Mouse (Mus musculus): ENCODE results near the gene Sh3bp4.

Gene Sh3bp4

DNA sequence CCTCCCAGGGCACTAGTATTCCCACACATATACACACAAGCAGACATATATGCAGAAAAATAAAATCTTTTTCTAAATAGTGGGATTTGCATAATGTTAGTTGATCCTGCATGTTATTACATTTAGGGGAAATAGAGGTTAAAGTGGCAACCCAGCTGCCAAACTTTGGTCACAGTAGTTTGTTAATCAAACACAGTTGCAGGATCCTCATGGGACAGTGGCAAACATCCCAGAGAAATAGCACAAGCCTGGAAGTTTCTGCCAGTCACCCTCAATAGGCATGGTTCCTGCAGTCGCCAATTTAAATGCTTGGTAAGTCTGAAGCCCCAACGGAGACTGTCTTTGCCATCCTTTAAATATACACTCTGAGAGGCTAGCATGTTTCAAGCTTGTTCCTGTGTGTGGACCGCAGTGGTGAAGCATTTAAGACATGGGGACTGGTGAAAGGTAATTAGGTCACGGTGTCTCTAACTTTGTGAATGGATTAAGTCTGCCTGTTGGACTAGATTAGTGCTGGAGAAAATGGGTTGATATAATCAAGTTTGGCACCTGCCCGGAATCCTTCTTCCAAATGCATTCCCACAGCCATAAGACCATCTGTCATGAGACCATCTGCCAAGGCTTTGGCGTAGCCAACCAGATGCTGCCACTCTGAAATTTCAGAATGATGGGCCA lies 114.0 kb downstream of the Sh3bp4 start:
- no peak for DNase-seq (ENCODE audit: low spot score in 2 of 2)

DNA sequence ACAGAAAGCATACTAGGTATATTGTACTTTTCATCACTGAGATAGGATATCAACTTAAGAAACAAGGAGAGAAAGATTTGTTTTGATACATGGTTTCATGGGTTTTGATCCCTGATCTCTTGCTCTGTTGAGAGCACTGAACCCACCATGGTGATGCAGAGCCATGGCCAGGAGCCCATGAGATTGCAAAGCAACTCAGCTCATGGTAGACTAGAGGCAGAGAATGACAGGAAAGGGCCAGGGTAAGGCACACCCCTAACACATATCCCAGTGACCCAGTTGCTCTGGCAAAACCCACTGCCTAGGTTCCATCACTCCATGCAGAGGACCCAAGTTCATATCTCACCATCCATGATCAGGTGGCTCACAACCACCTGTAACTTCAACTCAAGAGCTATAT lies 114.6 kb downstream of the Sh3bp4 start:
- DNase-seq (ENCODE audit: low spot score in 2 of 2), result no peak

DNA sequence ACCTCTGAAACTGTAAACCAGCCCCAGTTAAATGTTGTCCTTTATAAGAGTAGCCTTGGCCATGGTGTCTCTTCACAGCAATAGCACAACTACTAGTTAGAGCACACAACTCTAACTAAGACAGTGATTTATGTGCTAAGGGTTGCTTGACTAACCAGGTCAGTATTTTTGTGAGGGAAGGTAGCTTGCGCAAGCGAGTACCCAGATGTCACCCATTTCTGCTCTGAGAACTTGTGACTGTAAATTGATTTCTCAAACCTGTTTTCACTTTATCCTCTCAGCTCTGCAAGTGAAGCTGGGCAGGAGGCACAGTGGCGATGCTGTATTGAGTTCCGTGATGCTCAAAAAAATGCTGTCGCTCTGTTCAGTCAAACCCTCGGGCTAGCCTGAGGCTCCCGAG lies 117.2 kb downstream of the Sh3bp4 start:
- no peak for DNase-seq (ENCODE audit: low spot score in 2 of 2)

DNA sequence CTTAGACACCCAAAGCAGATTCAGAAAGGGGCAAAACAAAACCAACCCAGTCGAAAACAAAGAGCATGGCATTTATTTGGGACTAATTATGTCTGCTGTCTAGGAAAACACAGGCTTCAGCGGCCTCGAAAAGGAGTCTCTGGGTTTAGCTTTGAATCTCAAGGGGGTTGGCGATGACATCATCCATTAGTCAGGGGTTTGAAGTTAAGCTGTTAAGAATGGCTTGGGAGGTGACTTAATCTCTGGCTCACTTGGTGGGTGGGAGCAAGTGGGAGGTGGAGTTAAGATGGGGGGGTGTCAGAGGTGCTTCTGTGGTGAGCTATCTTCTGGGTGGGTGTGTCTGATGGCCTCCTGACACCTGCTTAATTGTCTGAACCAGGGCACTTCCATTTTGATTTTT lies 117.9 kb downstream of the Sh3bp4 start:
- no peak for DNase-seq (ENCODE audit: low spot score in 2 of 2)

DNA sequence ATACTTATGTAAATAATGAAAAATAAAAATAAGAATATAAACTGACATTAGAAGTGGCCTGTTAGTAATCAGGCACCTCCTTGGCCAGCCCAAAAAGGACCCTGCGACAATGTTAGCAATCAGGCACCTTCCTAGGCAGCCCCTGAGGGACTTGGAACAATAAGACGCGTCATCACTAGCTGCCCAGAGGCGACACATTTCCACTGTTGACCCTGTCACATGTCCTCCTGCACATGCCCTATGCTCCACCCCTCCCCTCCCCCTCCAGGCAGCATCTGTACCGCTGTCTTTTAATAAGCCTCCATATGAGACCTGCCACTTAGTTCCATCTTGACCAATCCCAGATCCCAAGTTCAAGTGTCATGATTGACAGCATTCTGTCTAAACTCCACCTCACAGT lies 119.0 kb downstream of the Sh3bp4 start:
- DNase-seq (ENCODE audit: low spot score in 2 of 2), result no peak

DNA sequence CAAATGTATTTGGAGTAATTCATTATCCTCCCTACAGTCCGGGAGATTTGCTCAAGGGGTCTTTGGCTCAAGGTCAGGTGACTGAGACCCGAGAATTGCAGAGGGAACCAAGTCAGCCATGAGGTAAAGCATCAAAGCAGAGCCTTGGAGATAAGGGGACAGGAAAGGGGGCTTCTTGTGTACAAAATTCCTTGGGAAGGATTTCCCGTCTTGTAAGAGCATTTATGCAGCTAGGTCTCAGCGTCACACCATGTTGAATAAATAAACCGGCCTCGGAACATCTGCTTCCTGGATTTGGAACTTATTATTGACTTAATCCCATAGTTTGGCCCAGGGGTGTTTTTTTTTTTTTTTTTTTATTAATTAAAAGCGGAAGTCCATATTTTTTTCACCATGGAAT lies 120.4 kb downstream of the Sh3bp4 start:
- DNase-seq (ENCODE audit: low spot score in 2 of 2), result no peak

DNA sequence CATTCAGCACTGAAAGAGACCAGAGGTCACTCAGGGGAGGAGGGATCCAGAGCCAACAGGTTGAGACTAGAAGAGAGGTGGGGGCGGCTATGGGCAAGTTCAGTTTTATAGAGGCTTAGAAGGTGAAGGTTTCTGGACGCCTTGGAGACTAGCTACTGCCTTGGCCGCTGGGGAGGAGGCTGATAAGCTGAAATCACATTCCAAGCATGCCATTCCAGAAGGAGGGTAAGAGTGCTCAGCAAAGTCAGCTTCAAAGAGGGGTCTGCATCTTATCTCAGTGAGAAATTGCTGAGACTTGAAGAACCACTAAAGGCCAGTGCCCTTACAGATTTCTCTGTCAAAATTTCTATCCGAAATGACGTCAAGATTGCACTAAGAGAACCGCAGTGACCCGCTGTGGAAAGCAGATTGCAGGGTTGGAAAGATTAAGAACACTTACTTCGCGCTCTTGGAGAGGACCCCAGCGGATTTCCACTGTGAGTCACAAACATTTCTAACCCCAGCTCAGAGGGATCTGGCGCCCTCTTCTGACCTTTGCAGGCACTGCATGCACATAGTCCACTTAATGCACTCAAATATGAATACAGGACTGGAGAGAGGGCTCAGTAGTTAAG lies 121.0 kb downstream of the Sh3bp4 start:
- DNase-seq (ENCODE audit: low spot score in 2 of 2), result peak; percentile 32 to 51

DNA sequence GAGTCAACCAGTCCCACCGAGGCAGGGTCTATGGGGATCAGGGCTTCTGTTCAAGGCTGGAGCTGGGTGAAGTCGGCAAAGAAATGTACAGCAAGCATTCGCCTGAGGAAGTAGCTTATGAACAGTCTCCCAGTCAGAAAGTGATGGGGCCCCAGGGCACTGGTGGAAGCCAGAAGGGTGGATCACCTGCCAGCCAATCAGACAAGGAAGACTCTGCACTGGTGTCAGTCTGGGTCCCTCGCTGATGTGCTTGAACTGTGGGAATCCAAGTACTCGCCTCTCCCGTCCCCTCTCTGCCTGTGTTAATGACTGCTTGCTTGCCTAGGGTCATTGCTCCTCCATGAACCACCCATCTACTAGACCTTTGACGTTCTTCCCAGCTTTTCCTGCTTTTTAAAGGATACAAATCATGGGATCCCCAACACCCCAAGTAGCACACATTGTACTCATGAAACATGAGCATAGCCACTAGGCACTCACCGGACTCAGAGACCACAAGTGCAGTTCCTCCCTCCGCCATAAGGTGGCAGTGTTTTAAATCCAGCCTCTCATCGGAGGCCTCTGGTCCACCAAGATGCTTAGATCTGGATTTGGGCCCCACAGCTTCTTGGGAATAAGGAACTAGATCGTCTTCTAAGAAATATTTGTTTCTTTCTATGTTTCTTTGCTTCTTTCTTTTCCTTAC lies 122.5 kb downstream of the Sh3bp4 start:
- DNase-seq (ENCODE audit: low spot score in 2 of 2), result no peak

DNA sequence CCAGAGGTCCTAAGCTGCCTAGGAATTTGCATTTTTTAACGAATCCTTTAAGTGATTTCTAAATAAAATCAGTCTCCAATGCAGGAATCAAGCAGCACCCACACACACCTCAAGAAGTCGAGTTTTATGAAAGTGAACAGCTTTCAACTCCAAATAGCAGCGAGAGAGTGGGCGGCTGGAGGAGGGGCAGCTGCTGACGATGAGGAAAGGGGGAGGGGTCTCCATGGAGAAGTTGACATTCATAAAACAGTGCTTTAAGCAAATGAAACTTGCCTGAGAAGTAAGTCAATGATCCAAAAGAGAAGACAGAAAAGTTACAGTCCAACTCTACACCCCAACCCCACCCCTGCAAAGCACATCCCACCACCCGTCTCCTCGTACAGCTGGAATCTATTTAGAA lies 123.4 kb downstream of the Sh3bp4 start:
- DNase-seq (ENCODE audit: low spot score in 2 of 2), result peak; percentile 44 to 61

DNA sequence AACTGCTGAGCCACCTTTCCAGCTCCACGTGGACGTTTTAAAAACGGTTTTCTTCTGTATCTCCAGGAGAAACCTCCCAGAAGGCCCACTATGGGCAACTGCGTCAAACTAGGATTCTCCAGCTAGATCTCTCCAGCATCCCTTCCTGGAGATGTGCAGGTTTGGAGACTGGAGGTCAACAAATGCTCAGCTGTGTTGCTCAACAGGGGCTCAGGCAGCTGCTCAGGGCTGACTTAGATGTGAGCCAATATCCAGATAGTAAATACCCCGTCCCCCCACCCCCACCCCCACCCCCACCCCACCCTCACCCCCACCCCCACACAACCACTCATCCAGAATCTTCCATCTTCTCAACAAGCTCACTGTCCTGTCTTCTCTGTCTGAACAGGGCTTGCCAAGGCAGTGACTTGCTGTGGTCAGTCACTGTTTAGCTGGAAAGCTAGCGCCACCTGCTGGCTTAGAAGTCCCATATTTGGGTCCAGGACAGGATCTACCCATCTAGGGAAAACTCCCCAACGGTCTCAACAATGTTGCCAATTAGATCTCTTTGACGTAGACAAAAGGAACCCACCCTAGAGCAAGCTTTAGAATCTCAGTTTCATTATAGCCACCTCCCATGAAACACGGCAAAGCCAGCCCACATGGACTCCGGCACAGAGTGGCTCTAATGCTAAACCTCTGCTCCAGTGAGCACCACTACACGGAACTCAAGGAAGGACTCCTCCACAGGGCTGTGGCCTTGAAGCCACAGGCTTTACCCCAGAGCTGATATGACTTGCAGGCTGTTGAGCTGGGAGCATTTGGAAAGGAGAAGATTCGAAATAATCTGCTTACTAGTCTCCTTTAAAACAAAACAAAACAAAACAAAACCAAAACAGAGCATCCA lies 125.9 kb downstream of the Sh3bp4 start:
- DNase-seq (ENCODE audit: low spot score in 2 of 2), result peak; percentile 53 to 74

All from frontal cortex, postnatal 14 days (tissue).